Mouse (Mus musculus): ENCODE results near the gene Snx21.

Gene Snx21

GRCm38 (mm10) chr2:164828437-164828836 is 42.8 kb downstream of the Snx21 start, which contains the start of gene Spata25:
Gene Spata25, minus strand, starts transcription at chr2:164828537.
- DNase-seq (ENCODE audit: low read depth, low spot score): no peak

- DNase-seq (ENCODE audit: low read depth, low spot score): no peak
These were observed 43.5 kb downstream of the Snx21 start for GRCm38 (mm10) chr2:164829090-164829489.

- DNase-seq (ENCODE audit: low read depth, low spot score): no peak
These were observed 45.4 kb downstream of the Snx21 start for GRCm38 (mm10) chr2:164831029-164831428.

- DNase-seq (ENCODE audit: low read depth, low spot score): no peak
These were observed 46.6 kb downstream of the Snx21 start for GRCm38 (mm10) chr2:164832032-164832747.

GRCm38 (mm10) chr2:164832748-164833301 is 47.2 kb downstream of the Snx21 start, which contains the start of gene Ctsa:
Gene Ctsa, plus strand, starts transcription at chr2:164832873.
- no peak for DNase-seq (ENCODE audit: low read depth, low spot score)

GRCm38 (mm10) chr2:164833314-164833959 is 47.8 kb downstream of the Snx21 start, which contains the start of gene Neurl2:
Gene Neurl2, minus strand, starts transcription at chr2:164833456.
- peak; percentile 99 for DNase-seq (ENCODE audit: low read depth, low spot score)

GRCm38 (mm10) chr2:164834531-164834930 is 48.9 kb downstream of the Snx21 start:
- DNase-seq (ENCODE audit: low read depth, low spot score): no peak

- DNase-seq (ENCODE audit: low read depth, low spot score): no peak
These were observed 49.5 kb downstream of the Snx21 start for GRCm38 (mm10) chr2:164835164-164835563.
